Mouse (Mus musculus): Measurements from ENCODE around the gene Vmn1r111. TPM values are rescaled to one million over a fixed set of nuclear protein-coding genes. Genes with fewer than 3 reads are reported as not detected.
"Not testable (repeated sequence)": the region's sequence is repeated elsewhere in the genome, so short reads cannot be mapped to it uniquely, and the experiment has no call there.

The Vmn1r111 gene
- polyA plus RNA-seq (2016; fragmentation: Nextera tagmentation; extraction: Ambion mirVana), result not detected in 2 replicates

DNA sequence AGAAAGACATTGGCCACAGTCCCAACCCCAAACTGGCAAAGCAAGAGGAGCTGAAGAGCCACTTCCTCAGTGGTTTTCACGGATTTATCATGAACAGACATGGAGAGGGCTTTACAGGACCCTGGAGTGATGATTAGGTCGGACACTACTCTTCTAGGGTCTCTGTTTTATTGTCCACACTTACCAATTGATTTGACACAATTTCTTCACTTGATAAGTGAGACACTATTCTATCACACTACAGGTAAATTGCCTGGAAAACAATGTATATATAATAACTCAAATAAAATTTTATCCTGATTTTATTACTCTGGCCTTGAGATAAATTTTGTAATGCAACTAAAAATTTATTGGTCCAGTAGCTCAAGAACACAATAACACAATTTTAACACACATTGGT, at the start of gene Vmn1r111:
Gene Vmn1r111 (minus strand): TSS at position 101 of the 400 bp plus-strand sequence.
- not testable (repeated sequence) for H3K4me2 ChIP-seq (replicated peaks); H3K9me3 ChIP-seq; H3K4me1 ChIP-seq; H3K9ac ChIP-seq; H3K4me3 ChIP-seq; ATAC-seq (ENCODE audit: low FRiP score, low read depth); H3K27me3 ChIP-seq (replicated peaks); H3K27ac ChIP-seq; H3K36me3 ChIP-seq
- no CpG with 5 or more reads among the region's 2 CpGs for WGBS

DNA sequence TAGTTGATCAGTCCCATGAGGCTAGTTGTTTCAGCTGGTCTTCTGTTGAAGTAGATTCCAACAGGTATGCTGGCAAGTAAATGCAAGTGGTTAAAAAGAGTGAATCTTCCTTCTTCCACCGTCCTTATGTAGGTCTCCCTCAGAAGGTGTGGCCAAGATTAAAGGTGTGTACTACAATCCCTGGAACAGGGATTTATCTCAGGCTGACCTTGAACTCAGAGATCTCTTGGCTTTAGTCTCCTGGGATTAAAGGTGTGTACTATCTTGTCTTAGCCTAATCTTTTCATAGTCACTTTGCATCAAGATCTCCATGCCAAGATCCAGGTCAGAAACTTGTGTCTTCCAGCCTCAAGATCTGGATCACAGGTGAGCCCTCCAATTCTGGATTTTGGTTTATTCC, 27.5 kb upstream of the Vmn1r111 start, which contains the start of gene Gm10668:
Gene Gm10668 (minus strand): TSS at position 101 of the 400 bp plus-strand sequence.
- not testable (repeated sequence) for H3K9me3 ChIP-seq; ATAC-seq (ENCODE audit: low FRiP score, low read depth)
- WGBS, result no CpG with 5 or more reads among the region's 1 CpGs

DNA sequence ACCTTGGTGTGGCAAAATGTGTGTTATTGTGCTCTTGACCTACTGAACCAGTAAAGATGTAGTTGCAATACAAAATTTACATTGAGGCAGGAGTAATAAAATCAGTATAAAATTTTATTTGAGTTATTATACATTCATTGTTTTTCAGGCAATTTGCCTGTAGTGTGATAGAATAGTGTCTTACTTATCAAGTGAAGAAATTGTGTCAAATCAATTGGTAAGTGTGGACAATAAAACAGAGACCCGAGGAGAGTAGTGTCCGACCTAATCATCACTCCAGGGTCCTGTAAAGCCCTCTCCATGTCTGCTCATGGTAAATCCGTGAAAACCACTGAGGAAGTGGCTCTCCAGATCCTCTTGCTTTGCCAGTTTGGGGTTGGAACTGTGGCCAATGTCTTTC, 34.4 kb downstream of the Vmn1r111 start, which contains the start of gene Vmn1r107:
Gene Vmn1r107 (plus strand): TSS at position 301 of the 400 bp plus-strand sequence.
- H3K4me1 ChIP-seq, result not testable (repeated sequence)

More for the DNA sequence above, 27.5 kb upstream of the Vmn1r111 start, which contains the start of gene Gm10668:
- H3K27me3 ChIP-seq (replicated peaks); H3K27ac ChIP-seq; H3K4me2 ChIP-seq (replicated peaks); H3K4me1 ChIP-seq; H3K4me3 ChIP-seq; H3K36me3 ChIP-seq; H3K9ac ChIP-seq: not testable (repeated sequence)

More for the DNA sequence above, 34.4 kb downstream of the Vmn1r111 start, which contains the start of gene Vmn1r107:
- H3K27ac ChIP-seq; H3K4me2 ChIP-seq (replicated peaks); H3K9ac ChIP-seq; H3K27me3 ChIP-seq (replicated peaks); H3K4me3 ChIP-seq; H3K9me3 ChIP-seq; H3K36me3 ChIP-seq; ATAC-seq (ENCODE audit: low FRiP score, low read depth): not testable (repeated sequence)
- WGBS, result no CpG with 5 or more reads among the region's 3 CpGs

Other genes with a start within 250 kb of the Vmn1r111 start
- not detected in 2 replicates for gene Gm10670, start 228.3 kb downstream of the Vmn1r111 start, polyA plus RNA-seq (2016; fragmentation: Nextera tagmentation; extraction: Ambion mirVana)
- gene Vmn1r103, start 192.7 kb downstream of the Vmn1r111 start, polyA plus RNA-seq (2016; fragmentation: Nextera tagmentation; extraction: Ambion mirVana), result not detected in 2 replicates
- gene Vmn1r104, start 169.4 kb downstream of the Vmn1r111 start, polyA plus RNA-seq (2016; fragmentation: Nextera tagmentation; extraction: Ambion mirVana), result not detected in 2 replicates
- gene Gm5726, start 157.5 kb downstream of the Vmn1r111 start, polyA plus RNA-seq (2016; fragmentation: Nextera tagmentation; extraction: Ambion mirVana), result not detected in 2 replicates
- gene Gm4141, start 127.0 kb downstream of the Vmn1r111 start, polyA plus RNA-seq (2016; fragmentation: Nextera tagmentation; extraction: Ambion mirVana), result not detected in 2 replicates
- not detected in 2 replicates for gene Gm4513, start 104.2 kb downstream of the Vmn1r111 start, polyA plus RNA-seq (2016; fragmentation: Nextera tagmentation; extraction: Ambion mirVana)
- gene Vmn1r107, start 34.3 kb downstream of the Vmn1r111 start, polyA plus RNA-seq (2016; fragmentation: Nextera tagmentation; extraction: Ambion mirVana), result not detected in 2 replicates
- gene Gm10668, start 27.4 kb upstream of the Vmn1r111 start, polyA plus RNA-seq (2016; fragmentation: Nextera tagmentation; extraction: Ambion mirVana), result not detected in 2 replicates
- gene Vmn1r112, start 68.0 kb upstream of the Vmn1r111 start, polyA plus RNA-seq (2016; fragmentation: Nextera tagmentation; extraction: Ambion mirVana), result not detected in 2 replicates
- gene Vmn1r113, start 84.1 kb upstream of the Vmn1r111 start, polyA plus RNA-seq (2016; fragmentation: Nextera tagmentation; extraction: Ambion mirVana), result not detected in 2 replicates
- not detected in 2 replicates for gene Vmn1r114, start 109.0 kb upstream of the Vmn1r111 start, polyA plus RNA-seq (2016; fragmentation: Nextera tagmentation; extraction: Ambion mirVana)
- not detected in 2 replicates for gene Vmn1r115, start 141.8 kb upstream of the Vmn1r111 start, polyA plus RNA-seq (2016; fragmentation: Nextera tagmentation; extraction: Ambion mirVana)
- gene Vmn1r116, start 169.0 kb upstream of the Vmn1r111 start, polyA plus RNA-seq (2016; fragmentation: Nextera tagmentation; extraction: Ambion mirVana), result not detected in 2 replicates
- not detected in 2 replicates for gene Vmn1r117, start 180.9 kb upstream of the Vmn1r111 start, polyA plus RNA-seq (2016; fragmentation: Nextera tagmentation; extraction: Ambion mirVana)
- gene Vmn1r118, start 209.1 kb upstream of the Vmn1r111 start, polyA plus RNA-seq (2016; fragmentation: Nextera tagmentation; extraction: Ambion mirVana), result not detected in 2 replicates